Mouse (Mus musculus) right cerebral cortex, postnatal 10 days (tissue): ENCODE data around the gene Cacnb3.
"Not testable (repeated sequence)": the region's sequence is repeated elsewhere in the genome, so short reads cannot be mapped to it uniquely, and the experiment has no call there.

ENCODE experiments used
- DNase-seq, 2 experiments: peaks; one replicate each; pipeline ENCODE4 v3.0.0; 2021; ENCODE audit warnings: low spot score in 2 of 2

Gene Cacnb3

DNA sequence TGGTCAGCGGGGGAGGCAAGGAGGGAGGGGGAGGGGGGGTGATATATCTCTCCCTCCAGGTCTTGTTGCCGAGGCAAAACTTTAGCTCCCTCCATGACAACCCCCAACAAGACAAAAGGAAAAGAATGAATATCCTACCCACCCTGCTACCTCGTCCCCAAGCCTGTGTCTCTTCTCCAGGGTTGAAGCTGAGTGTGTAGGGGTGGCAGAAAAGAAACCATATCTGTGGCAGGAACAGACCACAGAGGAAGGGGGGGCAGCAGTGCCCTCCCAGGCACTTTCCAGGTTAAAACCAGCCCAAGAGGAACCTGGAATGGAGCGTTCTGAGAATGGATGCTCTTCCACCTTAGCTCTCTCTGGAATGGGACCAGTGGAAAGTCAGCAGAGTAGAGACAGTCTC, at the start of gene Cacnb3:
Gene Cacnb3 (plus strand): TSS at position 301 of the 400 bp plus-strand sequence.
- DNase-seq: no peak

DNA sequence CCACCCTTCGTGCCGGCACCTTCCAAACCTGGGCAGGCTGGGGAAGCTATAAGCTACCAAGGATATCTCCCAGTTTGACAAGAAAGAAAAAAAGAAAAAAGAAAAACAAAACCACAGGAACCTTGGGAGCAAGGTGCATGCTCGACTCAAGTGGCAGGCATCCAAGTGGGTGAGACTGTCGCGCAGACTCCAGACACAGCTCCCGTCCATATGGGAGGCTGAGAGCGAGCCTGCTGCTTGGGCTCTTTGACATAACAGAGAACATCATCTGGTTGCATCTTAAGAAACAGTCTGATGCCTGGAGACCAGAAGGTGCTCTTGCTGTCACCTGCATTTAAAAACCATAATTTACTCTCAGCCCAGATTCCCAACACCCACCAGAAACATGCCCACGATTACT, 48.2 kb upstream of the Cacnb3 start:
- peak in 1 of 2 experiments; percentile 60 for DNase-seq

DNA sequence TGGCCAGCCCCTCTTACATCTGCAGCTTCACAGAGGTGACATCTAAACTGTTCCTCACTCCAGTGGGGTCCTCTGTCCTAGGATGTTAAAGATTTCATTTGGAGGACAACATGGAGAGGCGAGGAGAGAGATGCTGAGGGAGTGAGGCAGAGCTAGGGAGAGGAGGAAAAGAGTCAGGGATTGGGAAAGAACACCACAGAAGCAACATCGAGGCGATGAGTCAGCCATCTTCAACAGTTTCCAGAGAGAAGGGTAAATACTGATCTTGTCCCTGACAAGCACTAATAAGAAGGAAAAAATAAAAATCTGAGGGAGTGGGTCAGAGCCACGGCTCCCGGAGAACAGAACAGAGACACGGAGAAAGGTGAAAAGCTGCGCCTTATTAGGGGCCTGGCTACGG, 47.6 kb upstream of the Cacnb3 start:
- DNase-seq: no peak

DNA sequence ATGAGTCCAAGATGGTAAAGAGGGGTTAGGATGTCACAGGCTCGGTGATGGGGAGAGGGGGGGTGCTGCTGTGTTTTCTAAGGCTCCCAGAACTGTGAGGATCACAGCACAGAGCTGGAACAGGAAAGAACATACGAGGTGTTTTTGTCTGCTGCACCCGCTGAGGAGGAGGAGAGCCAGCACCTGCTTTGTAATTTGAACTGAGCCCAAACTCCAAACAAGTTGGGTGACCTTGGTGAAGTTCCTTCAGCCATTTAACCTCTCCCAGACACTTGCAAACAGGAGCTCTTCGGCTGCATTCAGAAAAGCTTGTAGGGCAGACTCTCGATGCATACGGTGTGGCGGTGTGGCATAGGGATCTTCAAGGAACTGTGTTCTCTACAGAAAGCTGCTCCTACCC, 45.2 kb upstream of the Cacnb3 start:
- no peak for DNase-seq

DNA sequence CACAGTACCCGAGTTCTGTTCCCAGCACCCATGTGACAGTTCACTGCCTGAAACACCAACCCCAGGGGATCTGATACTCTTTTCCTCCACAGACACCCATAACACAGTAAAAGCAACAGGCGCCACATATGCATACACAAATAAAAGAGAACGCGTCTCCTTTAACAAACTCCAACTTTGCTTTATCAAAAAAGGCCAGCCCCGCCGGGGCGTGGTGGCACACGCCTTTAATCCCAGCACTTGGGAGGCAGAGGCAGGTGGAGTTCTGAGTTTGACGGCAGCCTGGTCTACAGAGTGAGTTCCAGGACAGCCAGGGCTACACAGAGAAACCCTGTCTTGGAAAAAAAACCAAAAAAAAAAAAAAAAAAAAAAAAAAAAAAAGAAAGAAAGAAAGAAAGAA, 44.5 kb upstream of the Cacnb3 start:
- DNase-seq: not testable (repeated sequence)

DNA sequence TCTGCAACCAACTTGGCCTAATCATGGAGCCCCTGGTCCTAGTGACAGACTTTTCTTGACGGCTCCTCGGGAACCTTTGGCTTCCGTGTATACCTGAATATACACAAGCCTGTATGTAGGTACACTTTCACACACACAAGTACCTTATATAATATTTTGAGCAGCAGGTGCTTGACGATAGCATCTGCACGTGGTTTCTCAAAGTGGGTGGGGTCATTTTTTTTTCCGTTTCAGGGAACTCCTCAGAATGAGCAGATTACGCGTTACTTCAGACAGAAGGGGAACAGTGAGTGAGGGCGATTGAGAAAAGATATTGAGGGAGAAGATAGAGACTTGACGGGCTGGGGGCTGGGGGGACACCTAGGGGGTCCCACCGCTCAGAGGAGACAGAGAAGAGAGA, 42.9 kb upstream of the Cacnb3 start:
- DNase-seq: no peak

DNA sequence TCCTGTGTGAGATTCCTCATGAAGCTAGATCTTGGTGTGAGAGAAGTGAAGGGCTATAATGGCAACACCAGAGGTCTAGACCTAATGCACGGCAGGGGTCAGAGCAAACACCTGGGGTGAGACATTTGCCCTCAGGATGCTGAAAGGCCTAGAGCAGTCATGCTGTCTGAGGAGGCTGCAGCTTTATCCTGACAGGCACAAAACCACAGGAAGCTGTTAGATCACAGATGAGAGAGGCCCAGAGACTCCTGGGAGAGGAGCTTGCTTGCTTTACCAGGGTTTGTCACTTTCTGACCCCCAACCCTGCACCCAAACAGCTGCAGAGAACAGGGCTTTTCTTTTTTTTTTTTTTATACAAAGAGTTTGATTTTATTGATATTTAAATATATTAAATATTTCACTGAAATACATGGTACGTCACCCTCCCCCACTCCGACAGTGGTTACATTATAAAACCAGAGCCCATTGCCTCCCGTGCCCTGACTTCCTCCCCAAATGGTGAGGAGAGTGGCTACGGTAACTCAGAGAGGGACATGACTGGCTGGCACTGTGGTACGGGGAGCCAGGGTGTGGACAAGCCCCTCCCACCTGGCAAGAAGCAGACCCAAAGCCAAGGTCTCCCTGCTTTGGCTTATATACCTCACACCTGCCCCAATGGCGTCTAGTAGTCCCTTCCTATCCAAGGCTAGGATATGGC, 40.9 kb upstream of the Cacnb3 start:
- no peak for DNase-seq

DNA sequence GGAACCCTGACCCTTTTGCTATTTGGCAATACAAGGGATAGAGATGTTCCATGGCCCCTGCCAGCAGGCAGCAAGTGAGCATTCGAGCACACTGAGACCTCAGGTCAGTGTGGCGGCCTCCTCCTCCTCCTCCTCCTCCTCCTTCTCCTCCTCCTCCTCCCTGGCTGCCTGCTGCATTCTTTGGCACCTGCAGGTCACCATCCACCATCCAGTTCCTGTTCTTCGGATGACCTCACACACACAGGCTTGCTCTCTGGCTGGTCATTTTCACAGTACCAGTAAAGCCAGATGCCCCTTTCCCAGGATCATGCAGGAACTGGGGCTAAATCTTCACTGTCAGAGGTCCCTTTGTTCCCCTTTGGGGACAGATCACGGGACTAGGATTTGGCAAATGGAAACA, 39.2 kb upstream of the Cacnb3 start:
- no peak for DNase-seq

DNA sequence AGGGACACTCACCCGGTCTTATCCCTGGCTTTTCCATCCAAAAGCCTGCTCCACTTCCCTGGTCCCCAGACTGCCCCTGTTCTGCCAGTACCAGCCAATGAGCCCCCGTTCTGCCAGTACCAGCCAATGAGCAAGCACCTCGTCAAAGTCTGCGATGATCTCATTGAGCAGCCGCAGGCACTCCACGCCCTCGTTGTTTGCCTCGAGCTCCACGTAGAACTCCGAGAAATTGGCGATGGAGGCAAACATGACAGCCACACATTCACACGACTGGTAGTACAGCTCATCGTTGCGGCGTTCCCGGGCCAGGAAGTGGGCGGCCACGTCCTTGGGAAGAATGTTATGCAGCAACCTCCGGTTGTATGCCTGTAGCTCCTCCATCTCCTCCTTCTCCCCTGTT, 36.4 kb upstream of the Cacnb3 start:
- no peak for DNase-seq

DNA sequence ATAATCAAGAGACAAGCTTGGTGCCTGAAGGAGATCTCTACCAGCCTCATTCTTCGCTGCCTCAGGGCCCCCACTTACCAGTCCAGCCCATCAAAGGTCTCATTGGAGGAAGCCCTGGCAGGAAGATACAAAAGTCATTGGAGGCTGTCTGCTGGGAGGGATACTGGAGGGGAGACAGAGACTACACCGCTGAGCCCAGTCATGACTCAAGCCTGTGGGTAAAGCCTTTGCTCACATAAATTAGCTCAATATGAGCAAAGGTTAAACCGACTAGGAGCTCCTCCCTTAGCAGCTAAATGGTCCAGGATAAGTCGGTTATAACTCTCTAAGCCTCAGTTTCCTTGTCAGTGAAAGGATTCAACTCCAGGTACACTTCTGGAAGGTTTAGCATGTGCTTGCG, 35.6 kb upstream of the Cacnb3 start:
- no peak for DNase-seq

DNA sequence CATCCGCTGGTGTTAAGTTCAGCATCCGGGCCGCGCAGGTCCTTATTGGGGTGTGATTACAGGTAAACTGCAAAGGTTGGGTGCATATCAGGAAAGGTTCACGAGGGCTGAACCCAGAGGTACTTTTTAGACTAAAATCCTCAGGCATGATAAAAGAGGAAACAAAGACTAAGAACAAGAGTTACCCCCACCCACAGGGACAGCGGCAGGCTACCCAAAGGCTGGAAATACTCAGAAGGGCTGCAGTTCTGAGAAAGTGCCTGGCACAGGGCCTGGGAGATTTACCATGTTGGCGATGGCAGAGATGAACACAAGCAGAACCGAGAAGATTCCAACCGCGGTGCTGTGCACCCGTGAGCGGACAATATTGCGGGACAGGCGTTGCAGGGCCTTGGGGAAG, 34.0 kb upstream of the Cacnb3 start:
- no peak for DNase-seq

DNA sequence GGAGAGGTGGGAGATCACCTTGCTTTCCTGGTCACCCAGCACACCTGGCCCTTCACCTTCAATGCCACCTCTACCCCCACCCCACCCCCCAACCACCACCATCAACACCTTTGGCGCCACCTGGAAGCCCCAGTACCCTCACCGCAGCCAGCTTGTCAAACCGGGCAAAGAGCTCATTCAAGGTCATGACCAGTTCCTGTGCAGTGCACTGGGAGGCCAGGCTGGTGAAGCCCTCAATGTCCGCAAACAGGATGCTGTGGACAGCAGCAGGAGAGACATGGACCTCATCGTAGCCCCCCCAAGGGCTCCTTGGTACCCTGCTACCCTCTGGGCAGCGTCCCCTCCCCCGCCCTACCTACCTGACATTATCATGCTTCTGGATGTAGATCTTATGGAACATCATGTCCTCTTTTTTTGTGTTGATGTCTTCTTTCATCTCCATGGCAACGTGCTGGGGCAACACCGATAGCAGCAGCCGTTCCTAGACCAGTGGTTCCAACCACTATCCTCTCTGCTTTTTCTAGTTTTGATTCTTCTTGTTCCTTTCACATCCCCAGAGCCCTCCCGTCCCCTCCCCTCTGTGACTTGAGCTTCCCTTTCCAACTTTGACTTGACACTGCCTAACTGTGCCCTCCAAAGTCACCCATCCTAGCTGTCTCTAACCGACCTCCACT, 30.5 kb upstream of the Cacnb3 start:
- DNase-seq: no peak

DNA sequence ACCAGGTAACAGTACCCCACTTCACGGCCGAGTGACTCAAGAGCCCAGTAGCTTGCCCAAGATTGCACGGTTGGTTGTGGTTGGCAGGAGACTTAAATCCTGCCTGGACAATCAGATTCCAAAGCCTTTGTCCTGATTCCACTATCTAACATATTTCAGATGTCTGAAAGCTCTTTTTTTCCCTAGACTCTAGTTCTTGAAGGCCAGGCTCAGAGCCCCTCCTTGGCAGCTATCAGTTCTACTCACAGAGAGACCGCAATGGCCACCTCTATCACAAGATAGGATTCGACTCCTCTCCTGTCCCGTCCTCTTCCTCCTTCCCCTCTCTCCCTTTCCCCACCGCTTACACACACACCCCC, 28.8 kb upstream of the Cacnb3 start:
- no peak for DNase-seq

DNA sequence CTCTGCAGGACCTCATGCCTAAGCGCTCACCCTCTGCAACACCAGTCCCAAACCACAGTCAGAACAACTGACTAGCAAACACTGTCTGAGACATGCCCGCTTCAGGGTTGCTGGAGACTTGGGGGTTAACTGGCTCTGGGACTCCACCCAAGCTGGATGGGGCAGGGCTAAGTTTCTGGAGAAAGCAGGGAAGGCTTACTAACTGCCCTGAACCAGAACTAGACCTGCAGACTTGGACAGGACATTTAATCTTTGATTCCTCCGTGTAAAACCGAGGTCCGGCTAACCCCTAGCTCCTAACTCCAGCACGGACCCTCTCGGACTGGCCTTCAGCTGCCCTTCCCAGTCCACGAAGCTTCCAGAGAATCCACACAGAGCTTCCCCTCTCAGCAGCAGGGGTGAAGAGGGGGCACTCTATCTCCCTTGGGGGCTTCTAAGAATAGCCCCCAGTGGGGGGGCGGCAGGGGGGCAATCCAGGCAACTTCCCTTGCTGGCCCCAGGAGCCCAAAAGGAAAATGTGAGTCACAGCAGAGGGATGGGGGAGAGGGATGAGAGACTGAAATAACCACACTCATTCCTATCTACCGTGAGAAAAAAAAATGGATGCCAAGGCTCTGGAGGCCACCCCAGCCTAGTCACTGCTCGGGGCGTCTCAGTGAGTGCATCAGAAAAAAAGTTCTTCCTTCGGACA, 28.3 kb upstream of the Cacnb3 start:
- no peak for DNase-seq

DNA sequence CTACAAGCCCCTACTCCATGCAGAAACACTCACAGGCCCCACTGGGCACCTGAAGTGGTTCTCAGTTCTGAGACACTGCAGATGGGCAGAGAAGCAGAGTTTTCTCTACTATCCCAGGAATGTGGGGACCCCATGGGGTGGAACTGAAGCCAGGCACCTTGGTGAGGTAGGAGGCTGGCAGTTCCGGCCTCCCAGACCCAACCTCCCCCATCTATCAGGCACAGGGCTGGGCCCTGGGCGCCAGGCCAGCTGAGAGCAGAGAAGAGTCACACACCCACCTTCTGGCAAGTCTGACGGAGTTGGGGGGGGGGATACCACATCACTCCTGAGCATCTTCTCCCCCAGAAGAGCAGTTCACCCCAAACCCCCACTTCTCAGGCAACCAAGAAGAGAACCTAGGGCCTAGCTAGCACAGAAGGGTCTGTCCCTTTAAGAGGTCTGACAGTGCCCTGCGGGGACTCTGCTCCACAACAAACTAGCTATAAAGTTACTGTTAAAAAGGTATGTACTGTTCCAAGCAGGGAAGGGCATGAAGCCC, 27.6 kb upstream of the Cacnb3 start:
- DNase-seq: no peak

DNA sequence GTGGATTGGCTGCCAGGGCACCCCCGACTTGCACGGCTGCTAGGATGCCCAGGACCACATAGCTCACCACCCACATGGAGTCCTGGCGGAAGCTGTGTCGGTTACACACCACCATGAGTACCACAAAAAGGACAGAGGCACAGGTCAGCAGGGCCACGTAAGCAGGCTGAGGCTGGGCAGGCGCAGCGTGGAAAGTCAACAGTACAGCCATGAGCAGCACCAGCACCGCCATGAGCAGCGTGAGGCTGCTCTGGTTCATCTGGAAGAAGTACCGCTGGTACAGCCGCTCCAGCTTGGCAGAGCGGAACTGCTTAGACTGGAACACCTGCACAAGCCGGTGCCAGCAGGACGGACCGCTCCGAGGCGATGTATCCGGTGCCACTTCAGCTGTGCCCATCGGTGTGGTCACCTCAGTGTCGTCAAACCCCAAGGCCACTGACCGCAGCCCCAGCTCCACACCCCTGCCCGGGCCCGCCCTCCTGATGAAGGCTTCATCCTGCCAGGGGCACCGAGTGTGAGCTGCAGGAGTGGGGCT, 26.5 kb upstream of the Cacnb3 start:
- no peak for DNase-seq

DNA sequence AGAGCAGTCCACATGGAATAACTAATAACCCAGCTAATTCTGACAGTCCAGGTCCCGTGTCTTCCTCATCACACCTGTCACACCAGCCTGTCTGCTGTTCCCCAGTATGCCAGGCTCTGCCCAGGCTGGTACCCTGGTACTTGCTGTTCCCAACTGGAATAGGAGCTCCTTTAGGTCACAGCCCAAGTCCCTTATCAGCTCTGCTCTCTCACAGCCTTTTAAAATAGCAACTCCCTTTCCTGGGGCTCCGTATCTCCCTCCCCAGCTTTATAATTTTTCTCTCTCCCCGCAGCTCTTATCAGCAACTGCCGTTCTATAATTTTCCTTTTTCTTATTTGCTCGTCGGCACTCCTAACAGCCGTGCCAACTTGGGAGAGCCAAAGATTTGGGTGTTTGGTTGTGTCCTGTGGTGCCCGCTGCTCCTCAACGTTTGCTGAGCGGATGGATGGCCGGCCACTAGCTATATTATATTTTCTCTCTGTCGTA, 24.5 kb upstream of the Cacnb3 start:
- no peak for DNase-seq

DNA sequence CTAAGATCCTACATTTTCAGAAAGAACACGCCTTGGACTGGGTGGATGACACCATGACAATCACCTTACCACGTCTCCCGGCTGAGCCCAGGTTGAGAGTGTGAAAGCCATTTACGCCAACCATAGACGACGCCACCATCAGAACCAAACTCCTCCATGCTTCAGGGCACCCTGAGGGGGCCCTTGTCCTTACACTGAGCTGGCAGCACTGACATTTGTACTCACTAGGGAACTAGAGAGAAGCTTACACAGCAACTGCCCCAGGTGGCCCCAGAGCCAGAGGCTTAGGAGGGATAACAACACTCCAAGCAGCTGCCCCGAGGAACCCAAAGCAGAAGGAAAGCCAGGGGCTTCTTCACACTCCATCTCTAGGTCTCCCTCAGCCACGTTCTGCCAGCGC, 23.9 kb upstream of the Cacnb3 start:
- no peak for DNase-seq

DNA sequence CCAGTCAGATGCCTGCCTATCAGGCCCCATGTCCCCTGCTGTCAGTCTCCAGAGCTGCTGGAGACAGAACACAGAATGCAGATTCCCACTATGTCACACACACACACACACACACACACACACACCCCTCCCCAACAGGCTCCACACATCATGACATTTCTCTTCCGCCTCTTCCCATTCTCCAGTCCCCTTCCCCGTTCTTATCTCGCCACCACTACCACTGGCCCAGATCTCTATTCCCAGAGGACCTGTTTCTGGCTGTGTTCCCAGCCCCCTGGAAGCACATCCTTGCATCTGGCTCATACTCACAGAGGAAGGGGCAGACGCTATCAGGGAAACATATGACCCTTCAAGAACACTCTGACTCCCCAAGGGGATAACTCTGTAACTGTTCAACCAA, 23.1 kb upstream of the Cacnb3 start:
- DNase-seq: no peak

DNA sequence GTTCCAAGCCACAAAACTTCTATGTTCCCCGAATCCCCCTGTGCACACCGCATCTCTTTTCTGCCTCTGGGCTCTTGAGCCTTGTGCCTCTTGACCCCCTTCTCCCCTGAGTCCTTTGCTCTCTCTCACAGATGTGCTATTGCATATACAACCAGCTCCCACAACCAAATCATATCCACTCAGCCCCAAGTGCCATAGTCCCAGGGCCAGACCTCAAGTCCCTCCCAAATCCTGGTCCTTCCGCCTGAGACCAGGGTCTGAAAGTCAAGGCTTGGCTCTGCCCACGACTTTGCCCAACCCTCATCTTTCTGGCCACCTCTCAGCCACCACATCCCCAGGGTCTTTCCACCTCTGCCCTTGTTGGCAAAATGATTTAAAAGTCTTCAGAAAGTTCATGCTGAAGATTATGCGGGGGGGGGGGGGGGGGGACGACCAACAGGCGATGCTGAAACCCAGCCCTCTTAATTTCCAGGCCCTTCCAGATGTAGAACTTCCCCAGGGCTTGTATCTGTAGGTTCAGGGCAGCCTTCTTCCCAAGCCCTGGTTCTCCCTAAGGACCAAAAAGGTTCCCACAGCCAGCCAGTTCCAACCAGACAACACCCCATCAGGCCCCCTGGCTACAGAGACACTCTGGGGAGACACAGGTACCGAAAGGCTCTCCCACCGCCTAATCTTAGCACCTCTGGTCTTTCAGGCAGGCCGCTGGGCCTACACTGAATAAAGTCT, 22.4 kb upstream of the Cacnb3 start:
- DNase-seq: no peak

DNA sequence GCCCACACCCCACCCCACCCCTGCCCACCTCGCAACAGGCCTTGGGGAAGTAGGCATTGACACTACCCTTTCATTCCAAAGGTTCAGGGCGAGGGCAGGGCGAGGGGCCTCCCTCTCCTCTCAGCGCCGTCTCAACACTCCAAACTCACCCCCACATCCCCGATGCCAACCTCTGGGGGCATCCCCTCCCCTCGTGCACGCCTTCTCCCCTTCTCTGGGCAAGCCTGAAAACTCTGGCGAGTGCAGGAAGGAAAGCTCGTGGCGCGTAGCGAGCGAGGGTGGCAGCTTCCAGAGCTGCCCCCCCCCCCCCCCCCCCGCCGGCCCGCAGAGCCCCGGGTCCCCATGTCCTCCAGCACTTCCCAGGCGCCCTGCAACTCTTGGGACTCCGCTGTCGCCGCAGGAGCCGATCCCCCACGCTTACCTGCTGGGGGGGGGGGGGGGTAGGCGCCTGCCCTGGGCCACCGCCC, 21.8 kb upstream of the Cacnb3 start:
- no peak for DNase-seq
